In genomic region chr4:117283271-117284191, GRCm38 (mm10) we compare ENCODE assay signal across 9 mouse cellular contexts. TPM values are rescaled to one million over a fixed set of nuclear protein-coding genes. Genes with fewer than 3 reads are reported as not detected.
A peak's percentile ranks its signal among the peaks of the same experiment; 100 is the strongest.
DNase-seq lines count a peak whose midpoint lies in the region; ATAC-seq and TF ChIP-seq lines count a peak whose summit lies in the region.
"Had no signal": no experiment of that assay in that cellular context is flagged by ENCODE, and none has a peak within 500 bp of the region (broad histone marks: within the 10 kb centered on the region; RNA-seq: fewer than 3 reads in every experiment).

No protein-coding gene starts in this region.

- H3K9ac ChIP-seq in heart, embryonic 14.5 days (ENCODE audit: low read length): peak overlapping the region; percentile 44
- no peak overlapping the region for H3K9ac ChIP-seq in intestine, embryonic 14.5 days (ENCODE audit: low read length)
- H3K9ac ChIP-seq in neural tube, embryonic 14.5 days (replicated peaks; ENCODE audit: low read depth, low read length): no peak overlapping the region

- H3K27ac ChIP-seq in heart, embryonic 14.5 days (replicated peaks in 1 of 2; ENCODE audit: control insufficient read depth in 1 of 2, insufficient read depth in 1 of 2, low read depth in 2 of 2, low read length in 2 of 2): peak overlapping the region in 1 of 2 experiments; percentile 19; a peak in 1 of 4 replicates
- peak overlapping the region; percentile 55 for H3K27ac ChIP-seq in intestine, embryonic 14.5 days (ENCODE audit: low read depth)
- peak overlapping the region; percentile 22; the same call in 1 of the 2 replicates for H3K27ac ChIP-seq in neural tube, embryonic 14.5 days (ENCODE audit: low read depth, low read length)
- no peak overlapping the region; the same call in 1 of the 2 replicates for H3K27ac ChIP-seq in layer of hippocampus, adult 2 months

- no peaks in the 10 kb centered on the region for H3K27me3 ChIP-seq in heart, embryonic 14.5 days (ENCODE audit: control insufficient read depth, insufficient read depth, low read length)
- H3K27me3 ChIP-seq in intestine, embryonic 14.5 days (replicated peaks; ENCODE audit: control insufficient read depth, insufficient read depth, low read length): no peaks in the 10 kb centered on the region
- H3K27me3 ChIP-seq in neural tube, embryonic 14.5 days (ENCODE audit: control insufficient read depth, insufficient read depth, low read length): no peaks in the 10 kb centered on the region

- 25% methylated on average over 22 of the region's 22 CpGs for WGBS in heart, embryonic 14.5 days
- 21% methylated on average over 22 of the region's 22 CpGs for WGBS in intestine, embryonic 14.5 days
- WGBS in neural tube, embryonic 14.5 days: 8% methylated on average over 22 of the region's 22 CpGs

- no peaks in the 10 kb centered on the region for H3K9me3 ChIP-seq in heart, embryonic 14.5 days (ENCODE audit: control insufficient read depth, low read length)
- H3K9me3 ChIP-seq in intestine, embryonic 14.5 days (ENCODE audit: control insufficient read depth, low read length): no peaks in the 10 kb centered on the region
- H3K9me3 ChIP-seq in neural tube, embryonic 14.5 days (ENCODE audit: control insufficient read depth, low read length): no peaks in the 10 kb centered on the region

- peak overlapping the region; percentile 11; the same call in 1 of the 2 replicates for H3K4me2 ChIP-seq in heart, embryonic 14.5 days (ENCODE audit: low read length)
- H3K4me2 ChIP-seq in intestine, embryonic 14.5 days (ENCODE audit: low read length): peak overlapping the region; percentile 12; the same call in 1 of the 2 replicates
- H3K4me2 ChIP-seq in neural tube, embryonic 14.5 days (ENCODE audit: low read depth, low read length): no peak overlapping the region

- peaks cover 88% of the 10 kb centered on the region for H3K36me3 ChIP-seq in heart, embryonic 14.5 days (ENCODE audit: control insufficient read depth, insufficient read depth, low read length)
- peaks cover 80% of the 10 kb centered on the region for H3K36me3 ChIP-seq in intestine, embryonic 14.5 days (ENCODE audit: control insufficient read depth, insufficient read depth, low read length)
- H3K36me3 ChIP-seq in neural tube, embryonic 14.5 days (ENCODE audit: control insufficient read depth, insufficient read depth, low read length): peaks cover 16% of the 10 kb centered on the region; the same call in 1 of the 2 replicates

- peaks cover 15 to 34% of the 10 kb centered on the region in 2 experiments for H3K4me1 ChIP-seq in heart, embryonic 14.5 days (ENCODE audit: control insufficient read depth in 2 of 2, insufficient read depth in 2 of 2, low read length in 2 of 2)
- H3K4me1 ChIP-seq in intestine, embryonic 14.5 days (replicated peaks; ENCODE audit: control insufficient read depth, insufficient read depth, low read length): peaks cover 35% of the 10 kb centered on the region
- peaks cover 38% of the 10 kb centered on the region for H3K4me1 ChIP-seq in neural tube, embryonic 14.5 days (ENCODE audit: control insufficient read depth, insufficient read depth, low read length)

- DNase-seq in heart, postnatal 4 days: no peak
- DNase-seq in embryo, embryonic 9.5 days (ENCODE audit: extremely low spot score): peak; percentile 81
- DNase-seq in intestine, embryonic 14.5 days (ENCODE audit: low spot score): peak; percentile 73
- DNase-seq in layer of hippocampus, adult 2 months (ENCODE audit: low spot score in 2 of 2): no peak
- DNase-seq in layer of hippocampus, adult 8-10 months (ENCODE audit: low spot score in 2 of 2): no peak
- DNase-seq in spleen, adult 12 weeks (ENCODE audit: low spot score): no peak
- DNase-seq: right cerebral cortex, postnatal 14 days had no signal

- no peak for ATAC-seq in heart, embryonic 14.5 days (ENCODE audit: insufficient number of reproducible peaks, insufficient read depth, low FRiP score, low read depth)
- ATAC-seq in intestine, embryonic 14.5 days (replicated peaks; ENCODE audit: low FRiP score, low TSS enrichment, low read depth): peak; percentile 62
- ATAC-seq in neural tube, embryonic 14.5 days (ENCODE audit: low read depth): peak; percentile 44; the same call in 1 of the 2 replicates

- TF ChIP-seq CTCF in layer of hippocampus, adult 2 months (conservative IDR thresholded peaks at IDR 0.05): no peak

- H3K4me3 ChIP-seq in heart, embryonic 14.5 days (ENCODE audit: control insufficient read depth in 1 of 2, insufficient read depth in 1 of 2, low read depth in 1 of 2, low read length in 2 of 2): no peak overlapping the region
- H3K4me3 ChIP-seq in intestine, embryonic 14.5 days (ENCODE audit: low read depth, low read length): no peak overlapping the region
- H3K4me3 ChIP-seq in neural tube, embryonic 14.5 days (ENCODE audit: low read depth, low read length): no peak overlapping the region
- no peak overlapping the region for H3K4me3 ChIP-seq in layer of hippocampus, adult 2 months

RNA-seq across cellular contexts. Expression of gene Armh1, which starts 31.6 kb away (rescaled TPM):
- 0.27 and 0.42 TPM in 2 replicates for polyA plus RNA-seq in heart, embryonic 14.5 days (2014; fragmentation: Nextera tagmentation; extraction: Ambion mirVana)
- under 1 TPM; 0.38 to 0.43 TPM for total RNA-seq in heart, postnatal 4 days (2021)
- 0.14 and 0.24 TPM in 2 replicates for polyA plus RNA-seq in intestine, embryonic 14.5 days (2014; fragmentation: Nextera tagmentation; extraction: Ambion mirVana)
- 0.46 and 0.86 TPM in 2 replicates for polyA plus RNA-seq in neural tube, embryonic 14.5 days (2014; fragmentation: Nextera tagmentation; extraction: Ambion mirVana)
- under 1 TPM; 0.47 to 0.59 TPM for total RNA-seq in layer of hippocampus, adult 2 months (2021)
- under 1 TPM; 0.40 to 0.75 (median 0.59) TPM for total RNA-seq in layer of hippocampus, adult 8-10 months (2022)

RNA-seq across cellular contexts. Expression of gene Tmem53, which starts 31.8 kb away (rescaled TPM):
- polyA plus RNA-seq in heart, embryonic 14.5 days (2014; fragmentation: Nextera tagmentation; extraction: Ambion mirVana): 38.0 and 39.8 TPM in 2 replicates
- 10 to 100 TPM; 25.5 to 27.1 TPM for total RNA-seq in heart, postnatal 4 days (2021)
- polyA plus RNA-seq in intestine, embryonic 14.5 days (2014; fragmentation: Nextera tagmentation; extraction: Ambion mirVana): 8.3 and 10.3 TPM in 2 replicates
- 6.4 and 7.3 TPM in 2 replicates for polyA plus RNA-seq in neural tube, embryonic 14.5 days (2014; fragmentation: Nextera tagmentation; extraction: Ambion mirVana)
- total RNA-seq in layer of hippocampus, adult 2 months (2021): 1 to 10 TPM; 4.7 to 4.9 TPM
- total RNA-seq in layer of hippocampus, adult 8-10 months (2022): 1 to 10 TPM; 4.2 to 5.9 (median 5.7) TPM

Comparison
In these comparisons a context has a peak if more than half of its experiments do, and no peak if none do; other contexts are left out.
1. DNase-seq: peak in embryo, embryonic 9.5 days (single experiment) and intestine, embryonic 14.5 days (single experiment); none in heart, postnatal 4 days (single experiment), layer of hippocampus, adult 2 months (0 of 2), layer of hippocampus, adult 8-10 months (0 of 2) and spleen, adult 12 weeks (single experiment).